Mouse (Mus musculus) forebrain, embryonic 11.5 days (tissue): ENCODE results near the gene Vmn2r19. TPM values are rescaled to one million over a fixed set of nuclear protein-coding genes. Genes with fewer than 3 reads are reported as not detected.

ENCODE experiments used
- ATAC-seq: fragments of 200-750 bp; cut with Nextera tagmentation; replicated peaks from 2 replicates; pipeline ENCODE4 v1.8.0; 2017; ENCODE audit warnings: moderate TSS enrichment; ENCODE audit not compliant: low FRiP score
- DNase-seq: peaks from one replicate; pipeline ENCODE4 v3.0.0-alpha.2; 2017; ENCODE audit warnings: low spot score
- H3K27ac ChIP-seq: fragments of 300-500 bp; sonication (generic); 2 replicates; pipeline ENCODE4 v1.5.1; 2014; ENCODE audit warnings: low read depth, low read length
- H3K27me3 ChIP-seq: fragments of 300-500 bp; sonication (generic); 2 replicates; pipeline ENCODE4 v1.6.1; 2014; ENCODE audit warnings: mild to moderate bottlenecking, low read length, mixed read lengths; ENCODE audit not compliant: control insufficient read depth, insufficient read depth
- H3K36me3 ChIP-seq: fragments of 300-500 bp; sonication (generic); 2 replicates; pipeline ENCODE4 v1.6.1; 2014; ENCODE audit warnings: mild to moderate bottlenecking, low read length, moderate library complexity, mixed read lengths; ENCODE audit not compliant: control insufficient read depth, insufficient read depth
- H3K4me1 ChIP-seq: fragments of 300-500 bp; sonication (generic); replicated peaks from 2 replicates; pipeline ENCODE4 v1.6.1; 2014; ENCODE audit warnings: low read length, mixed read lengths; ENCODE audit not compliant: control insufficient read depth, insufficient read depth
- H3K4me2 ChIP-seq: fragments of 300-500 bp; sonication (generic); 2 replicates; pipeline ENCODE4 v1.6.1; 2014; ENCODE audit warnings: low read depth, mild to moderate bottlenecking, low read length, moderate library complexity, mixed read lengths; ENCODE audit not compliant: severe bottlenecking
- H3K4me3 ChIP-seq: fragments of 300-500 bp; sonication (generic); 2 replicates; pipeline ENCODE4 v1.5.1; 2014; ENCODE audit warnings: low read depth, low read length
- H3K9ac ChIP-seq: fragments of 300-500 bp; sonication (generic); 2 replicates; pipeline ENCODE4 v1.6.1; 2014; ENCODE audit warnings: low read length
- H3K9me3 ChIP-seq: fragments of 300-500 bp; sonication (generic); 2 replicates; pipeline ENCODE4 v1.6.1; 2016; ENCODE audit warnings: low read length, mixed read lengths; ENCODE audit not compliant: control insufficient read depth
- WGBS: fragments of 180-500 bp; shearing (Covaris S2); extraction: QIAGEN DNeasy Blood & Tissue Kit; methylation state at CpG from one replicate; pipeline ENCODE4 v1.1.7; 2014; 5-methylcytosine and 5-hydroxymethylcytosine counted together
- polyA plus RNA-seq: library from polyadenylated mRNA; unstranded; fragments of >200 nt; fragmentation: Nextera tagmentation; extraction: Ambion mirVana; gene quantifications from 2 replicates; pipeline ENCODE4 v1.2.1, GENCODE M21; 2014

Gene Vmn2r19
- polyA plus RNA-seq, result not detected in 2 replicates

DNA sequence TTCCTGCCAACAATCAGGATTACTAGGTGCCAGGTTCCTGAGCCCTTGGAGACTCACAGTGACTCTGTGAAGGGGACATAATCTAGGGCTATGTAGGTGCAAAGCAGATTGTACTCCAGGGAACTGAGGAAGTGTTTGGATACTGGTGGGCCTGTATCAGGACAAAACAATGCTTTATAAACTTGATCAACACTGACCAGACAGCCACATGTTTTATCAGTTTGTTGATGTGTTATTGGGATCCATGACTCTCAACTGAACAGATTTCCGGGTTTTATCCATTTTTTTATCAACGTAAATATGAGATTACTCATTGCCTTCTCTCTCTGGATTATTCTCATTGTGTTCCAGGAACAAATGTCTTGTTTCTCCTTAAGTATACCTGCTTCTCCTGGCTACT lies at the start of gene Vmn2r19:
Gene Vmn2r19 (plus strand): TSS at position 301 of the 400 bp plus-strand sequence.
- Histone ChIP-seq H3K9ac (no peak within 1 kb of the TSS), H3K27ac (no peak within 1 kb of the TSS), H3K4me1 (no peaks in the 10 kb centered on the region), H3K4me3 (no peak within 1 kb of the TSS), H3K4me2 (no peak within 1 kb of the TSS), H3K36me3 (no peaks in the 10 kb centered on the region), H3K27me3 (no peaks in the 10 kb centered on the region), H3K9me3 (no peaks in the 10 kb centered on the region)
- ATAC-seq, result no peak
- DNase-seq, result no peak
- 94% methylated on average over 2 of the region's 2 CpGs for WGBS

DNA sequence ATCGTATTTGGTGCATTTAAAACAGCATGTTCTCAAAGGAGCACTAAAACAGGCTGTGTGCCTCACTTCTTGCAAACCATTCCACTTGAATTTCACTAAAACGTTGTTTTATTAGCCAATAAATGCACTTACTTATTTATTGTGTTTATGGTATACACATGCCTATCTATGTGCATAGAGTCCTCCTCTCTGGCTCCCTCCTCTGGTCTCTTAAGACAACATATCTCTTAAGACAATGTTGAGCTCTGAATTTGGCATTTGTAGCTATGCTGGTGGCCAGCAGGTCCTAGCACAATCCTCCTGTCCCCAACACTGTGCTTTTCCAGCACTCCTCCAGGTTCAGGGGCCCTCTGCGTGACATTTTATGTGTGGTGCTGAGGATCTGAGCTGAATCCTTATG lies 49.2 kb upstream of the Vmn2r19 start:
- no peaks in the 10 kb centered on the region for H3K27me3 ChIP-seq
- WGBS, result 83% methylated on average over 3 of the region's 3 CpGs
- no peak overlapping the region for H3K4me2 ChIP-seq
- DNase-seq (no peak), ATAC-seq (no peak)
- no peaks in the 10 kb centered on the region; the same call in 1 of the 2 replicates for H3K9me3 ChIP-seq
- no peak overlapping the region for H3K27ac ChIP-seq
- no peaks in the 10 kb centered on the region for H3K4me1 ChIP-seq
- no peaks in the 10 kb centered on the region for H3K36me3 ChIP-seq
- H3K4me3 ChIP-seq, result no peak overlapping the region
- no peak overlapping the region for H3K9ac ChIP-seq

DNA sequence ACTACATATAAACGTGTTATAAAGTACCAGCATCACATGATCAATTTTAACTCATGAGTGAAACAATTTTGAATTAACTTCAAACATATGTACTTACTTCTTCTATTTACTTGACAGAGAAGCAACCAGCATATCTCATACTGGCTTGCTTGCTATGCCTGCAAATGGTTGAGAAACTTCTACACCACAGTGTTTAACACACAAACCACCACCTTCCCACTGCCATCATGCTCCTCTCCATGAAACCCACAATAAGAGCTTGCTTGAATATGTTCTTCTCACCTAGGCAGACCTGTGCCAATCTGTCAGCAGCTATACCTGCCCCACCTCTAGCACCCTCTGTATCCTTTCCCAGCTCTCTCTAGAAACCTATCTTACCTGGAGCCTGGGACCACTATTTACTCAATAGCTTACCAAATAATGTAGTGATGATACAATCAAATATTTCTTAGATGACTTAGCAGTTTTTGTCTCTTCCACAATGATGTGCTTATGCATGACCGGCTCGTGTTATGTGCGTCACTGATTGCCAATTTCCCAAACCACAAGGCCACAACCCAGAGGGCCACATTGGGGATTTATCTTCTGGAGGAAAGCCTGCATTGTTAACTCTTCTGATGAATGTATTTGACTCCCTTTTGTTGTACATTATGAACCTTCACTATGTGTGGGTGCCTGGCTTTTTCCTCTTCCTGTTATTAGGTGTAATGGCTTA lies 48.1 kb upstream of the Vmn2r19 start:
- 84% methylated on average over 4 of the region's 4 CpGs for whole genome bisulfite sequencing

DNA sequence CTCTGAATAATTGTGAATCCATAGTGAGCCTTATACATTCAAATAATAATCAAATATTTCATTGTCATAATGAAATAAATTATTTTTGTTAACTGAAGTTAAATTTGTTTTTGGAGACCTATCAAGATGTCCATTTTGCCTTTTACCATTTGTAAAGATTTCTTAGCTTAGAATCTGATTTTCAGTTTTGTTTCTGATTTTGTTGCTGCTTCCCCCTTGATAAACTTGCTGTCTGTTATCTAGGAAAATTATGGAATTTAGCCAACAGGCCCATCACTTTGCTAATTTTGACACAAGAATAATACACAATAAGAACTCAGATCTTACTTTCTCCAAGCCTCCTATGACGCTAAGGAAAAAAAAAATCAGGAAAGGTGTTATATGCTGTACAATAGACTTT lies 47.3 kb upstream of the Vmn2r19 start:
- Histone ChIP-seq H3K4me3 (no peak overlapping the region), H3K4me2 (no peak overlapping the region), H3K36me3 (no peaks in the 10 kb centered on the region), H3K9me3 (no peaks in the 10 kb centered on the region; the same call in 1 of the 2 replicates), H3K9ac (no peak overlapping the region), H3K4me1 (no peaks in the 10 kb centered on the region), H3K27me3 (no peaks in the 10 kb centered on the region), H3K27ac (no peak overlapping the region)
- ATAC-seq (no peak), DNase-seq (no peak)
- WGBS, result 85% methylated on average over 1 of the region's 1 CpGs

More for the DNA sequence above, 48.1 kb upstream of the Vmn2r19 start:
- no peak overlapping the region for H3K27ac ChIP-seq
- H3K4me1 ChIP-seq, result no peaks in the 10 kb centered on the region
- no peaks in the 10 kb centered on the region; the same call in 1 of the 2 replicates for H3K9me3 ChIP-seq
- no peaks in the 10 kb centered on the region for H3K36me3 ChIP-seq
- H3K27me3 ChIP-seq, result no peaks in the 10 kb centered on the region
- no peak overlapping the region for H3K9ac ChIP-seq
- ATAC-seq (no peak), DNase-seq (no peak)
- H3K4me3 ChIP-seq, result no peak overlapping the region
- no peak overlapping the region for H3K4me2 ChIP-seq

DNA sequence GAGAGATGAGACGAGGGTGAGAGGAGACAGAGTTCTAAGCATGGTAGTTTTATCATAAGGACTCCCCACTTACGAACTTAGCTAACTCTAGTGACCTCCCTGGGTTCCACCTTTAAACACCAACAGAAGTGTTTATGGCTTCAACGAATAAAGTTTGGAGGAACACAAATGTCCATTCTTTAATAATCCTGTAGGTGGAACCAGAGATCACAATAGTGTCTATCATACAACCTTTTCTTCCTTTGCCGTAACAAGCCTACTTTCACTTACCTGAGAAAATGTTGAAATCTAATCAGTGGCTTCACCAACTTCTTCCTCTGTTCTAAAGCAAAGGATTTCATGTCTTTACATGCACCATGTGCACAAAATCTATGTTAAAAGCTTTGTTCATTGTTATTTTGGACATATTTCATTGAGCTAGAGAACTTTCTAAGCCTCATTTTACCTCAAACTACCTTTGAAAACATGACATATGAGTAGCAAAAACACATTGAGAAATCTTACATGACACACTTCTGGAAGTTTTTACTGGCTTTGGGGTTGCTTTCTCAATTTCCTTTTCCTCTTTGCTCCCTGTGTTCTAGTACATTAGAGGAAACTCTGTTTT lies 46.5 kb upstream of the Vmn2r19 start, which contains the start of gene Clec4d:
Gene Clec4d (plus strand): TSS at position 557 of the 607 bp plus-strand sequence.
- WGBS, result 74% methylated on average over 4 of the region's 4 CpGs
- DNase-seq (no peak), ATAC-seq (no peak)
- H3K4me1 ChIP-seq, result no peaks in the 10 kb centered on the region
- H3K27me3 ChIP-seq, result no peaks in the 10 kb centered on the region
- no peak within 1 kb of the TSS for H3K9ac ChIP-seq
- H3K4me3 ChIP-seq, result no peak within 1 kb of the TSS
- no peak within 1 kb of the TSS for H3K4me2 ChIP-seq
- no peaks in the 10 kb centered on the region for H3K36me3 ChIP-seq
- H3K27ac ChIP-seq, result no peak within 1 kb of the TSS
- no peaks in the 10 kb centered on the region; the same call in 1 of the 2 replicates for H3K9me3 ChIP-seq

DNA sequence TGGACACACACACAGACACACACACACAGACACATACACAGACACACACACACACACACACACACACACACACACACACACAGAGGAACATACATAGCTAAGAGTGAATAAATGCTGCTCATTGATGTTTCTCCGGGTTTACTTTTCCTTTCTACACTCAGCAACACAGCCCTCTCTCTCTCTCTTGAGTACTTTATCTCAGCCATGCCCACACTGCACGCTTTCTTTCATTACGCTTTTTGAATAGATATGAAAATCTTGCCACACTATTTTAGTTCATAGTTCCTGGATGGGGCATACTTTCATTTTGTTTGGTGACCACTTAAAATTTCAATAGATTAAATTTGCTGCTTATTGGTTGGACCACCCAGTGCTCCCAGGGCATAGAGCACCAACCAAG lies 43.9 kb upstream of the Vmn2r19 start:
- H3K9me3 ChIP-seq, result no peaks in the 10 kb centered on the region
- WGBS, result 92% methylated on average over 3 of the region's 3 CpGs
- DNase-seq, result no peak
- no peaks in the 10 kb centered on the region for H3K27me3 ChIP-seq
- no peak overlapping the region for H3K4me3 ChIP-seq
- H3K36me3 ChIP-seq, result no peaks in the 10 kb centered on the region
- no peak overlapping the region for H3K4me2 ChIP-seq
- H3K27ac ChIP-seq, result no peak overlapping the region
- no peak overlapping the region for H3K9ac ChIP-seq
- H3K4me1 ChIP-seq, result no peaks in the 10 kb centered on the region
- ATAC-seq, result no peak

DNA sequence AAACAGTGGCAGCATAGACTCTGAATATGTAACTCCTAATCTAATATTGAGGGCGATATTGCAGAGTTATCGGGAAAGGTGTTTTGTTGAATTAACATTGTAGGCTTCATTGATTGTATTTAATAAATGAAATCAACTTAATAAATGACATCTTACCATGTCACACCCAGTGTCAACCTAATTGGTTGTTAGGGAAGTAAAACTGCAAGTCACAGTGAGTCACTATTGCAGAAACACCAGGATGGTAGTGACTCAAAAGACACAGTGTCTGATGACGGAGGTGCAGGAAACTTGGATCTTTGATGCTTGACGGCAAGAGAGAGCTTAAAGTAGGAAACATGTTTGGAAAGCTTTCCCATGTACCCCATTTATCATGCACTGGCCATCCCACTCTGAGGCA lies 42.3 kb upstream of the Vmn2r19 start:
- H3K27ac ChIP-seq, result no peak overlapping the region
- H3K9me3 ChIP-seq, result no peaks in the 10 kb centered on the region
- H3K36me3 ChIP-seq, result no peaks in the 10 kb centered on the region
- 96% methylated on average over 4 of the region's 4 CpGs for WGBS
- H3K27me3 ChIP-seq, result no peaks in the 10 kb centered on the region
- no peaks in the 10 kb centered on the region for H3K4me1 ChIP-seq
- DNase-seq (no peak), ATAC-seq (no peak)
- H3K4me3 ChIP-seq, result no peak overlapping the region
- no peak overlapping the region for H3K4me2 ChIP-seq
- H3K9ac ChIP-seq, result no peak overlapping the region

DNA sequence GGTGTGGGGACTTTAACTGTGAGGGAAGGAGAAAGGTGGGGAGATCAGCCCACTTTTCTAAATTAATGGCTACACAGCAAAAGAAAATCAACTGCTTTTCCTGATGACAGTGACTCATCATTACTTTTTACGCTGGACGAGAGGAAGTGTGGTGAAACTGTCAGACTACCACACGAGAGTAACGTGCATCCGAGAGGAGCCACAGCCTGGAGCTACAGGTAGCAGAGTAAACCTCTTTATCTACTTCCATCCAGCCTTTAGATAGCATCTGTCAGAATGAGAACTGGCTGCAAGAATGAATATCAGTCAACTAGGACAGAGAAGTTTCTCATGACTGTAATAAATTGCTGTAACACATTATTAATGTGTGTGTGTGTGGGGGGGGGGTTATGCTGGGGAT lies 41.2 kb upstream of the Vmn2r19 start:
- ATAC-seq, result no peak
- no peak for DNase-seq
- H3K27me3 ChIP-seq, result no peaks in the 10 kb centered on the region
- no peaks in the 10 kb centered on the region for H3K36me3 ChIP-seq
- H3K9me3 ChIP-seq, result no peaks in the 10 kb centered on the region
- H3K27ac ChIP-seq, result no peak overlapping the region
- H3K4me1 ChIP-seq, result no peaks in the 10 kb centered on the region
- no peak overlapping the region for H3K4me2 ChIP-seq
- WGBS, result 90% methylated on average over 5 of the region's 5 CpGs
- no peak overlapping the region for H3K9ac ChIP-seq
- no peak overlapping the region for H3K4me3 ChIP-seq

DNA sequence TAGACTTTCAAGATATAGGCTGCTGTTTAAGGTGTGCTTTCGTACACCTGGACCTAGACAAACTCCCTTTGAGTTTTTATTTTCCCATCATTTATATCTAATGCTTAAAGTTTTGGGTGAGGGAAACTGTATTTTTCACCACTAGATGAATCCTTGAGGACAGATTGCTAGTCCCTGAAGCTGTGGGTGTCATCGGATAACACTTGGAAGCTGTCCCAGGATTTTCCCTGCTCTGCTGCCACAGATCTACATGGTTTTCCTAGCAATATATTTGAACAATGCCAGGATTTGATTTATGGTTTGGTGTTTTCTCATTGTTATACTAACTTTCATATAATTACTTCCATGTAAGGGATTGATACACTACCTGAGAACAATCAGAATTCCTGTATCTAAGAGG lies 28.7 kb upstream of the Vmn2r19 start:
- Histone ChIP-seq H3K36me3 (no peaks in the 10 kb centered on the region), H3K4me1 (no peaks in the 10 kb centered on the region), H3K9me3 (no peaks in the 10 kb centered on the region), H3K9ac (no peak overlapping the region), H3K27ac (no peak overlapping the region), H3K4me2 (no peak overlapping the region), H3K27me3 (no peaks in the 10 kb centered on the region), H3K4me3 (no peak overlapping the region)
- ATAC-seq (no peak), DNase-seq (no peak)
- WGBS, result 90% methylated on average over 2 of the region's 2 CpGs
